Mouse (Mus musculus) liver, adult 2 months (tissue): ENCODE measurements around the gene Doc2b.

Experiments
- CTCF ChIP-seq: fragments of 200-500 bp; IDR thresholded peaks from 2 replicates; pipeline ENCODE4 v1.5.1; 2011; ENCODE audit warnings: low read depth, low read length, control low read depth
- POLR2A ChIP-seq: fragments of 200-500 bp; IDR thresholded peaks from 2 replicates; pipeline ENCODE4 v1.6.1; 2011; ENCODE audit warnings: low read length, control low read depth; ENCODE audit not compliant: insufficient read depth; ENCODE audit errors: extremely low read depth

- no peak for TF ChIP-seq CTCF
- TF ChIP-seq POLR2A, result no peak
Observed at GRCm38 (mm10) chr11:75785897-75786296, 10.0 kb downstream of the Doc2b start.
